Mouse (Mus musculus) small intestine, adult 2 months (tissue): ENCODE data around the gene Rab44.

Experiments
- CTCF ChIP-seq: fragments of 200-500 bp; IDR thresholded peaks from 2 replicates; pipeline ENCODE4 v1.5.1; 2012; ENCODE audit warnings: low read depth, mild to moderate bottlenecking, control low read depth, inconsistent platforms, low read length, moderate library complexity, mixed read lengths; ENCODE audit not compliant: insufficient replicate concordance, insufficient read length; ENCODE audit errors: extremely low read depth
- POLR2A ChIP-seq: fragments of 200-500 bp; IDR thresholded peaks from 2 replicates; pipeline ENCODE4 v1.6.1; 2012; ENCODE audit warnings: low read depth, mild to moderate bottlenecking, control low read depth, inconsistent platforms, low read length, moderate library complexity

- no peak for TF ChIP-seq CTCF
- no peak for TF ChIP-seq POLR2A
These were observed 45.0 kb downstream of the Rab44 start for GRCm38 (mm10) chr17:29158899-29159298.
